Mouse (Mus musculus) adrenal gland, adult 10 weeks (tissue): ENCODE measurements around the gene Kremen1. TPM values are rescaled to one million over a fixed set of nuclear protein-coding genes. Genes with fewer than 3 reads are reported as not detected.

Source experiments
- polyA plus RNA-seq: library from polyadenylated mRNA; stranded (reverse); fragments of 350-450 nt; fragmentation: Illumina TruSeq; extraction: RNeasy Lipid Tissue Mini Kit (QIAGEN cat#74804); gene quantifications from one replicate; pipeline ENCODE4 v1.2.3, GENCODE M21; 2014; ENCODE audit warnings: low read depth, low replicate concordance

The Kremen1 gene
- 3.0 TPM for polyA plus RNA-seq

DNA sequence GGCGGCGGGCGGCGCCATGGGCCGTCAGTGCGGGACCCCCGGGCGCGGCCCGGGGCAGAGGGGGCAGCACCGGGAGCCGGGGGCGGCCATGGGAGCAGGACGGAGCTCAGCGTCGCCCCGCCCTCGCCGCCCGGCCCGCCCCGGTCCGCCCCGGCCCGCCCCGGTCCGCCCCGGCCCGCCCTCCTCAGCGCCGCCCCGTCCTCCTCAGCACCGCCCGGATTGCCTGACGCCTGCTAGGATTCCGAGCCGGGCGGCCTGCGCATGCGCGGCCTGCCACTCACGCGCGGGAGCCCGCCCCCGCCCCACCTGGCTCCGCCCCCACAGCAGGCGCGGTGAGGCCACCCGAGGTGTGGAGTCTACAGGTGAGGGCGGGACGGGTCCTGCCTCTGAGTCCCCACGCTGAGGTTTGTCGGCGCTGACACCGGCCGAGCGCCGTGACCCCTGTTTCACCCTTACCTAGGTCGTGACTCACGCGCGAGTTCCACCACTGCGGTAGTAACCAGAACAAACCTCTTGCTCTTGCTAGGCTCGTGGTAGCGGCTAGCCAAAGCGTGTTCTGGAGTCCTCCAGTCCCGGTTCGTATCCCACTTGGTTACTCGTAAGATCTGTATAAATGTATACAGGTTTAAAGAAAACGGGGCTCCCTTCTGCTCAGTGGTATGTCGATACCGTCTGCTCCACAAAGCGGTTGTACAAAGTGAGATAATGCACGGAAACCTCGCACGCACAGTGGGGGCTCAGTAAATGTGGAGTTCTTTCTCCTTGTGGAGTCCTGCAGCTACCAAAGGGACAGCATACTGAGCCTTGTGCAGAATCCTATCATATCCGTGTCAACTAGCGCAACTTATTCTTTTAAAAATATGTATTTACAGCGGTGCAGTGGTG is at the start of gene Kremen1:
Gene Kremen1, minus strand, starts transcription at position 51 of the 885 bp plus-strand sequence.

DNA sequence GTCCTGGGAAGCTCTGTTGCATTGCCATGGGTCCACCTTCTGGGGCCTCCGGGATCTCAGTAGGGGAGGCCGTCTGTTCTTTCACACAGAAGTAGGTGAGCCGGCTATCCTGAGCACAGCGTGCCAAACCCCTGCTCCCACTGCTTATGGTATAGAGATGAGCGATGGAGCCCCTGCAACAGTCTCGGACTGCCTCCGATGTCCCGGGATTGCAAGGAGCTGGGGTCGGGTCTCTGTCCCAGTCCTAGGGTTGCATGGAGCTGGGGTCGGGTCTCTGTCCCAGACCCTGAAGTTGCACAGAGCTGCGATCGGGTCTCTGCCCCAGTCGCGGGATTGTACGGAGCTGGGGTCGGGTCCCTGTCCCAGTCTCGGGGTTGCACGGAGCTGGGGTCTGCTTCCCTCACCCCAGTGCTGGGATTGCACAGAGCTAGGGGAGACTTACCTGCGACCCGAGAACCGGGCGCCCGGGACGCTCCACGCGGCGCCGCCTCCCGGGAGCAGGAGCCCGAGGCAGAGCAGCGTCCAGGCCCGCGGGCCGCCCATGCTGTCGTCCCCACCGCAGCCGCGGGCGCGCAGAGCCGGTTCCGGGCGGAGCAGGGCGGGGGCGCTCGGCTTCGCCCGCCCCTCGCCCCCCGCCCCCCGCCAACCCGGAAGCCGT is 109.5 kb downstream of the Kremen1 start, which contains the start of gene Emid1:
Gene Emid1, minus strand, starts transcription at position 578 of the 658 bp plus-strand sequence.

Other genes with a start within 250 kb of the Kremen1 start
- gene Rasl10a, start 203.4 kb downstream of the Kremen1 start, polyA plus RNA-seq = not detected
- gene Gas2l1, start 196.2 kb downstream of the Kremen1 start, polyA plus RNA-seq = 4.2 TPM
- gene Rhbdd3, start 162.6 kb downstream of the Kremen1 start, polyA plus RNA-seq = not detected
- 224 TPM for gene Ewsr1, start 162.3 kb downstream of the Kremen1 start, polyA plus RNA-seq
- not detected for gene Emid1, start 109.3 kb downstream of the Kremen1 start, polyA plus RNA-seq
- gene Znrf3, start 183.3 kb upstream of the Kremen1 start, polyA plus RNA-seq = 15.7 TPM